Mouse (Mus musculus): Measurements from ENCODE around the gene Slc22a16. TPM values are rescaled to one million over a fixed set of nuclear protein-coding genes. Genes with fewer than 3 reads are reported as not detected.

Gene Slc22a16
- total and polyA plus RNA-seq, 3 experiments: not detected

DNA sequence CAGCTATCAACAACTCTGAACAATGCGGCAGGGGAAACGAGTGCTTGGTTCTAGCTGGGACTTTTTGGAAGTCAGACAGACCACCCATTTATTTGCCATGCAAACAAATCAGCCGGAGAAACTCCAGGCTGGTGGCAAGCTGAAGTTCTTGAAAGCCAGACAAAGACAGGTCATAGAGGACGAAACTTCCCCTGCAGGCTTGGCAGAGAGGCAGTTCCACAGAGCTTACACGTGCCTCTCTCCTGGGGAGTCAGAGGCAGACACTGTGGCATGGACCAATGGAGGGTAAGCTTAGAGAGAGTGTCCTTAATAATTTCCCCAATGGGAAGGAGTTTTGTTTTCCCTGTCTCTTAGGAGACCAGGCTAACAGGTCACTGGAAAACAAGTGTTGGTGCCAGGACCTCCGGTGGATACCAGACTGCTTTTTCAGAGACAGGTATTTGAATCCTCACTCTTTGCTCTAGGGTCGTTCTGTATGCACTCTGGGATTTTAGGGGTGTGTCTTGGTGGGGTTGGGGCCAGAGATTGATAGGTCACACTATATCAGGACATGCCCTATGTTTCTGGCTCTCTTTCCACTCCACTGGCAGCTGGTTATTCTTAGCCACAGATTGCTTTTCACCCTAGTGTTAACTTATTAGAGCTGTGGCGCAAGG lies 59.6 kb downstream of the Slc22a16 start, which contains the start of gene Ddo:
Gene Ddo, plus strand, starts transcription at position 356 of the 656 bp plus-strand sequence.
- TF ChIP-seq POLR2AphosphoS5 (IDR thresholded peaks at IDR 0.05; ENCODE audit: insufficient replicate concordance, low read depth, low read length) (no peak), GATA1 (IDR thresholded peaks at IDR 0.05; ENCODE audit: borderline replicate concordance, low read length) (no peak), GATA2 (IDR thresholded peaks at IDR 0.05; ENCODE audit: borderline replicate concordance, low read depth, low read length) (no peak), CTCF (IDR thresholded peaks at IDR 0.05; ENCODE audit: low read depth, low read length) (no peak), TAL1 (conservative IDR thresholded peaks at IDR 0.05; ENCODE audit: low read depth, low read length) (no peak)
- no peaks in the 10 kb centered on the region for H3K9me3 ChIP-seq (replicated peaks)
- no peak for ATAC-seq (ENCODE audit: extremely low read depth, insufficient number of reproducible peaks, low FRiP score, poor library complexity, severe bottlenecking)

DNA sequence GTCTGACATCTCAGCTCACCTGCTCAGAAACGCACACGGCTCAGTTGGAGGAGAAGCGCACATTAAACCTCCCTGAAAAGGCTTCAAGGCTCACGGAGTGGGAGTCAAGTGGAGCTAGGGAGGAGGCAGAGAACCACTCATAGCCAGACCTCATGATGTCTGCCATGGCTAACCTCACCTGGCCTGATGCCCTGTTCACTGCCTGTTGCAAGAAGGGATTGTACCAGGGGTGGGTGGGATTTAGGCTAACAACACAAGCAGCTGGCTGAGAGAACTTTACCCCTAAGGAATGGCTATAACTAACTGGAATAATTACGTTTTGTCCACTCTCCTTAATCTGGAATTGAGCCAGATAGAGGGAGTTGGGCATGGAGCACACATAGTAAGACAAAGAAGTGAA lies 60.3 kb downstream of the Slc22a16 start:
- H3K9me3 ChIP-seq (replicated peaks): no peaks in the 10 kb centered on the region
- H3K4me1 ChIP-seq (ENCODE audit: insufficient read depth, low read depth, low read length): no peaks in the 10 kb centered on the region
- no peak for TF ChIP-seq POLR2AphosphoS5 (IDR thresholded peaks at IDR 0.05; ENCODE audit: insufficient replicate concordance, low read depth, low read length)
- no peak for TF ChIP-seq GATA2 (IDR thresholded peaks at IDR 0.05; ENCODE audit: borderline replicate concordance, low read depth, low read length)
- no peak for TF ChIP-seq CTCF (IDR thresholded peaks at IDR 0.05; ENCODE audit: low read depth, low read length)
- no peak for TF ChIP-seq GATA1 (IDR thresholded peaks at IDR 0.05; ENCODE audit: borderline replicate concordance, low read length)
- no peak for TF ChIP-seq TAL1 (conservative IDR thresholded peaks at IDR 0.05; ENCODE audit: low read depth, low read length)
- H3K27me3 ChIP-seq (ENCODE audit: insufficient read depth, low read length): no peaks in the 10 kb centered on the region
- ATAC-seq (ENCODE audit: extremely low read depth, insufficient number of reproducible peaks, low FRiP score, poor library complexity, severe bottlenecking) (no peak), DNase-seq (ENCODE audit: low spot score) (no peak)
- H3K4me3 ChIP-seq (ENCODE audit: low read depth, low read length): no peak overlapping the region
- no peaks in the 10 kb centered on the region for H3K36me3 ChIP-seq (replicated peaks)

More for the DNA sequence above, 59.6 kb downstream of the Slc22a16 start, which contains the start of gene Ddo:
- H3K36me3 ChIP-seq (replicated peaks): no peaks in the 10 kb centered on the region
- no peak within 1 kb of the TSS for H3K4me3 ChIP-seq (ENCODE audit: low read depth, low read length)
- H3K27me3 ChIP-seq (ENCODE audit: insufficient read depth, low read length): no peaks in the 10 kb centered on the region
- H3K4me1 ChIP-seq (ENCODE audit: insufficient read depth, low read depth, low read length): no peaks in the 10 kb centered on the region
- DNase-seq (ENCODE audit: low spot score): no peak

DNA sequence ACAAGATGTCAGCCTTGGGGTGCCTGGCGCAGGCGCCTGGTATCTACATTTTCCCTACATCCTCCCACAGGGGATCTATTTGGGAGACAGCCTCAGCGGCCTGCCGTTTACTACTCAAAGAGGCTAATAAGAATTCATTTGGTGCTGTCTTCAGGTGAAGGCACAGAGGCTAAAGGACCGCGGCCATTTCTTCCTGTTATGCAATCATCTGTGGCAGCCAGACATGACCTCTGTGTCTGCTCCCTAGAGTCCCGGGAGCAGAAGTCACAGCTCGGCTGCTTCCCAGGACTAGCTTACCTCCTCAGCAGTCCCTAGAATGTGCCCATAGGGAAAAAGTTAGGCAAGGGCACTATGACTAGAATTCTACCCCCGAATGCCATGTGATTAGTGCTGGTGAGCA lies 60.8 kb downstream of the Slc22a16 start:
- ATAC-seq (ENCODE audit: extremely low read depth, insufficient number of reproducible peaks, low FRiP score, poor library complexity, severe bottlenecking) (no peak), DNase-seq (ENCODE audit: low spot score) (no peak)
- Histone ChIP-seq H3K4me1 (ENCODE audit: insufficient read depth, low read depth, low read length) (no peaks in the 10 kb centered on the region), H3K4me3 (ENCODE audit: low read depth, low read length) (no peak overlapping the region), H3K9me3 (replicated peaks) (no peaks in the 10 kb centered on the region), H3K27me3 (ENCODE audit: insufficient read depth, low read length) (no peaks in the 10 kb centered on the region), H3K36me3 (replicated peaks) (no peaks in the 10 kb centered on the region)
- no peak for TF ChIP-seq GATA2 (IDR thresholded peaks at IDR 0.05; ENCODE audit: borderline replicate concordance, low read depth, low read length)
- no peak for TF ChIP-seq CTCF (IDR thresholded peaks at IDR 0.05; ENCODE audit: low read depth, low read length)
- no peak for TF ChIP-seq GATA1 (IDR thresholded peaks at IDR 0.05; ENCODE audit: borderline replicate concordance, low read length)
- no peak for TF ChIP-seq POLR2AphosphoS5 (IDR thresholded peaks at IDR 0.05; ENCODE audit: insufficient replicate concordance, low read depth, low read length)
- TF ChIP-seq TAL1 (conservative IDR thresholded peaks at IDR 0.05; ENCODE audit: low read depth, low read length): no peak

DNA sequence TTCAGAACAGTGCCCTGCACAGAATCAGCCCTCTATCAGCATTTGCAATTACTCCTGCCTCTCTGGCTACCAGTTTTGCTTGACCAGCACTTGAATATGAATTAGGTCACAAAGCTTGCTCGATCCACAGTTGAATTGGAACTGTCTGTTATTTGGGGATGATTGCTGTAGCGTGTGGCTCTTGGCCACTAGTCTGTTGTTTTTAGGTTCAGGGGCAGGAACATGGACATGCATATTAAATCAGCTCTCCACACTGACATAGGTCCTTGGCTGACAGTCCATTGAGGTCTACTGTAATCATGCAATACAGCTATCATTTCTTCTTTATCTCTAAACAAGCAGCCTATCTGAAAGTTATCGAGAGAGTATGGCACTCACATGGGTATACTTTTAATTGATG lies 62.0 kb downstream of the Slc22a16 start:
- H3K4me3 ChIP-seq (ENCODE audit: low read depth, low read length): no peak overlapping the region
- H3K4me1 ChIP-seq (ENCODE audit: insufficient read depth, low read depth, low read length): no peaks in the 10 kb centered on the region
- no peak for DNase-seq (ENCODE audit: low spot score)
- ATAC-seq (ENCODE audit: extremely low read depth, insufficient number of reproducible peaks, low FRiP score, poor library complexity, severe bottlenecking): no peak
- no peaks in the 10 kb centered on the region for H3K9me3 ChIP-seq (replicated peaks)
- TF ChIP-seq CTCF (IDR thresholded peaks at IDR 0.05; ENCODE audit: low read depth, low read length) (no peak), POLR2AphosphoS5 (IDR thresholded peaks at IDR 0.05; ENCODE audit: insufficient replicate concordance, low read depth, low read length) (no peak), GATA1 (IDR thresholded peaks at IDR 0.05; ENCODE audit: borderline replicate concordance, low read length) (no peak), GATA2 (IDR thresholded peaks at IDR 0.05; ENCODE audit: borderline replicate concordance, low read depth, low read length) (no peak), TAL1 (conservative IDR thresholded peaks at IDR 0.05; ENCODE audit: low read depth, low read length) (no peak)
- H3K27me3 ChIP-seq (ENCODE audit: insufficient read depth, low read length): no peaks in the 10 kb centered on the region
- no peaks in the 10 kb centered on the region for H3K36me3 ChIP-seq (replicated peaks)

DNA sequence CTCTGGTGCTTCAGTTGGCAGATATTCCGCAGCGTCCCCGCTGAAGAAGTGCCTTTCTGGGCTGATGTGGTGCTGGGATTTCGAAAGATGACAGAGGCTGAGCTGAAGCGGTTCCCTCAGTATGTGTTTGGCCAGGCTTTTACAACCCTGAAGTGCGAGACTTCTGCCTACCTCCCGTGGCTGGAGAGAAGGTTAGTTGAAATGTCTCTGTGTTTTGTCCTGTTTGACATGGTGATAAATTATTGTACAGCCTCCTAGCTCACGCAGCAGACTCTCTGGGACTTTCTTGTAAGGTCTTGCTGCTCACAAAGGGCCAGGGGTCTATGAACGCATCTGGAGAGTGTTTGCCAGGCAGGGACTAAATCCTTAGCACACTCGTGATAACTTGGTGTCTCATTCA lies 67.2 kb downstream of the Slc22a16 start:
- no peak for ATAC-seq (ENCODE audit: extremely low read depth, insufficient number of reproducible peaks, low FRiP score, poor library complexity, severe bottlenecking)
- TF ChIP-seq TAL1 (conservative IDR thresholded peaks at IDR 0.05; ENCODE audit: low read depth, low read length) (no peak), GATA2 (IDR thresholded peaks at IDR 0.05; ENCODE audit: borderline replicate concordance, low read depth, low read length) (no peak), GATA1 (IDR thresholded peaks at IDR 0.05; ENCODE audit: borderline replicate concordance, low read length) (no peak), CTCF (IDR thresholded peaks at IDR 0.05; ENCODE audit: low read depth, low read length) (no peak), POLR2AphosphoS5 (IDR thresholded peaks at IDR 0.05; ENCODE audit: insufficient replicate concordance, low read depth, low read length) (no peak)
- no peaks in the 10 kb centered on the region for H3K4me1 ChIP-seq (ENCODE audit: insufficient read depth, low read depth, low read length)

DNA sequence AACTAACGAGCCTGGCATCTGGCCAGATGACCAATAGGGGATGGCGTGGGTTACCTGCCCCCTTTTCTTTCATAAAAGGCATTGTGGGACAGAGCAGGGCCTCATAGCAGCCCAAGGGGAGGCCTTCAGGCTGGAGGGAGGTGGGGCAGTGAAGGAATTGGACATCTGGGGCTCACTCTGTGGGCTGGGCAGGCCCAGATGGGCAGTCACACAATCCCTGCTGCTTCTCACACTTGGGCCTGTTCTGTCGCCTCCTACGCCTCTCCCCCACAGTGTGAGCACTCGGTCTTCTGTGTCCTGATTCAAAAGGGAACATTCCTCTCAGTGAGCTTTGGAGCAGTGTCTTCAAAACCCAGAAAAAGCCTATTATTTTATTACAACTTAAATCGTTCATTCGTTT lies 68.1 kb downstream of the Slc22a16 start:
- DNase-seq (ENCODE audit: low spot score): no peak
- no peak for ATAC-seq (ENCODE audit: extremely low read depth, insufficient number of reproducible peaks, low FRiP score, poor library complexity, severe bottlenecking)
- no peaks in the 10 kb centered on the region for H3K36me3 ChIP-seq (replicated peaks)
- H3K27me3 ChIP-seq (ENCODE audit: insufficient read depth, low read length): peaks cover 7% of the 10 kb centered on the region; the same call in 1 of the 2 replicates
- no peaks in the 10 kb centered on the region for H3K9me3 ChIP-seq (replicated peaks)
- TF ChIP-seq GATA1 (IDR thresholded peaks at IDR 0.05; ENCODE audit: borderline replicate concordance, low read length): no peak
- TF ChIP-seq POLR2AphosphoS5 (IDR thresholded peaks at IDR 0.05; ENCODE audit: insufficient replicate concordance, low read depth, low read length): no peak
- no peak for TF ChIP-seq GATA2 (IDR thresholded peaks at IDR 0.05; ENCODE audit: borderline replicate concordance, low read depth, low read length)
- TF ChIP-seq TAL1 (conservative IDR thresholded peaks at IDR 0.05; ENCODE audit: low read depth, low read length): no peak
- TF ChIP-seq CTCF (IDR thresholded peaks at IDR 0.05; ENCODE audit: low read depth, low read length): no peak
- H3K4me3 ChIP-seq (ENCODE audit: low read depth, low read length): no peak overlapping the region
- no peaks in the 10 kb centered on the region for H3K4me1 ChIP-seq (ENCODE audit: insufficient read depth, low read depth, low read length)

More for the DNA sequence above, 67.2 kb downstream of the Slc22a16 start:
- H3K4me3 ChIP-seq (ENCODE audit: low read depth, low read length): no peak overlapping the region
- peaks cover 7% of the 10 kb centered on the region; the same call in 1 of the 2 replicates for H3K27me3 ChIP-seq (ENCODE audit: insufficient read depth, low read length)
- no peaks in the 10 kb centered on the region for H3K9me3 ChIP-seq (replicated peaks)
- no peaks in the 10 kb centered on the region for H3K36me3 ChIP-seq (replicated peaks)
- DNase-seq (ENCODE audit: low spot score): no peak

Data from G1E (cell line).